Mouse (Mus musculus) lung, postnatal 0 days (tissue): ENCODE data around the gene Amn. TPM values are rescaled to one million over a fixed set of nuclear protein-coding genes. Genes with fewer than 3 reads are reported as not detected.
A peak's percentile ranks its signal among the peaks of the same experiment; 100 is the strongest.

Experiments
- ATAC-seq: fragments of 200-750 bp; cut with Nextera tagmentation; 2 replicates; pipeline ENCODE4 v1.8.0; 2017; ENCODE audit warnings: moderate library complexity
- DNase-seq: peaks from one replicate; pipeline ENCODE4 v3.0.0-alpha.2; 2016; ENCODE audit warnings: low spot score
- H3K27ac ChIP-seq: fragments of 300-500 bp; sonication (generic); 2 replicates; pipeline ENCODE4 v1.5.1; 2014; ENCODE audit warnings: antibody characterized with exemption, mild to moderate bottlenecking, low read length, mixed read lengths
- H3K27me3 ChIP-seq: fragments of 300-500 bp; sonication (generic); replicated peaks from 2 replicates; pipeline ENCODE4 v1.6.1; 2014; ENCODE audit warnings: low read length, mixed read lengths; ENCODE audit not compliant: insufficient read depth
- H3K36me3 ChIP-seq: fragments of 300-500 bp; sonication (generic); 2 replicates; pipeline ENCODE4 v1.6.1; 2014; ENCODE audit warnings: low read length, mixed read lengths; ENCODE audit not compliant: insufficient read depth
- H3K4me1 ChIP-seq: fragments of 300-500 bp; sonication (generic); 2 replicates; pipeline ENCODE4 v1.6.1; 2014; ENCODE audit warnings: antibody characterized with exemption, low read depth, low read length, mixed read lengths; ENCODE audit not compliant: insufficient read depth
- H3K4me2 ChIP-seq: fragments of 300-500 bp; sonication (generic); replicated peaks from 2 replicates; pipeline ENCODE4 v1.6.1; 2014; ENCODE audit warnings: low read depth, mild to moderate bottlenecking, low read length, moderate library complexity, mixed read lengths
- H3K4me3 ChIP-seq: fragments of 300-500 bp; sonication (generic); 2 replicates; pipeline ENCODE4 v1.5.1; 2014; ENCODE audit warnings: low read depth, low read length
- H3K9ac ChIP-seq: fragments of 300-500 bp; sonication (generic); replicated peaks from 2 replicates; pipeline ENCODE4 v1.6.1; 2014; ENCODE audit warnings: low read depth, mild to moderate bottlenecking
- H3K9me3 ChIP-seq: fragments of 300-500 bp; sonication (generic); 2 replicates; pipeline ENCODE4 v1.6.1; 2016; ENCODE audit warnings: low read length, mixed read lengths
- CTCF ChIP-seq: IDR thresholded peaks from 2 replicates; pipeline ENCODE4 v1.5.1; 2016; ENCODE audit warnings: antibody characterized with exemption, mild to moderate bottlenecking
- EP300 ChIP-seq: IDR thresholded peaks from 2 replicates; pipeline ENCODE4 v1.6.1; 2016; ENCODE audit warnings: antibody characterized with exemption, mild to moderate bottlenecking, control low read depth
- WGBS: fragments of 180-500 bp; shearing (Covaris S2); extraction: QIAGEN DNeasy Blood & Tissue Kit; methylation state at CpG from one replicate; pipeline ENCODE4 v1.1.7; 2014; 5-methylcytosine and 5-hydroxymethylcytosine counted together
- polyA plus RNA-seq: library from polyadenylated mRNA; unstranded; fragments of >200 nt; fragmentation: Nextera tagmentation; extraction: Ambion mirVana; gene quantifications from 2 replicates; pipeline ENCODE4 v1.2.1, GENCODE M21; 2015

Amn gene
- polyA plus RNA-seq, 1 experiment from 2014 or later: 0.31 TPM

DNA sequence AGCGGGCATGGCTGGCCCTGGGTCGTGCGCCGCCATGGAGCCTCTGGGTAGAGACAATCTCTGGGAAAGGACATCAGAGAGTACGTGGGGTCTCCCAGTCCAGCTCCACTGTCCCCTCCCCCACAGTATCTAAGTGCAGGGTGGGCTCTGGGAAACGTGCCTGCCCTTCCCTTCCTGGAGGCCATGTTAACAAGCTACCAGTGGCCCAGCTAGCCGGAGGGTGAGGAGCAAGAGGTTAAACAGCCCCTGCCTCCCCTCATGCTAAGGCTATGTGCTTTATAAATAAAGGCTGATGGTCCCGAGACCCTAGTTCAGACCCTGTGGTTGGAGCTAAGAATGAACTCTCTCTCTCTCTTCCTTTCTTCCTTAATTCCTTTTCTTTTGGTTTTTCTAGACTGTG, 1.1 kb downstream of the Amn start:
- Histone ChIP-seq H3K36me3 (no peaks in the 10 kb centered on the region), H3K4me1 (peaks cover 15% of the 10 kb centered on the region), H3K27me3 (peaks cover 63% of the 10 kb centered on the region), H3K9ac (no peak overlapping the region), H3K9me3 (no peaks in the 10 kb centered on the region), H3K4me3 (no peak overlapping the region), H3K27ac (no peak overlapping the region), H3K4me2 (no peak overlapping the region)
- ATAC-seq (no peak), DNase-seq (no peak)
- no peak for TF ChIP-seq CTCF
- TF ChIP-seq EP300: no peak
- 25% methylated on average over 8 of the region's 8 CpGs for WGBS

DNA sequence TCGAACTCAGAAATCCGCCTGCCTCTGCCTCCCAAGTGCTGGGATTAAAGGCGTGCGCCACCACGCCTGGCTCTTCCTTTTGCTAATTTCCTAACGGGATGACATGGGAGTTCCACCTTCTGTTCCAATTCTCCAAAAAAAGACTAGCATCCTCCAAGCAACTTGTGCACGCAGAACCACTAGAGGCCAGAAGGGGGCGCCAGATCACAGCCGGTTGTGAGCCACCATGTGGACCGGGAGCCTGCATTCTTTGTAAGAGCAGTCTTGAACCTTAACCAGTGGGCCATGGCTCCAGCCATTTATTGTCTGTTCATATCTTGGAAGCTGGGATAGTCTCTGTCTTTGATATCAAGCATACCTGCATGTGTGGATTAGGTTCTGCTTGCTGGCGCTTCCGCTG, 1.5 kb downstream of the Amn start:
- H3K4me3 ChIP-seq: no peak overlapping the region
- ATAC-seq (peak; percentile 25; the same call in 1 of the 2 replicates), DNase-seq (peak; percentile 74)
- no peaks in the 10 kb centered on the region for H3K9me3 ChIP-seq
- no peak overlapping the region for H3K27ac ChIP-seq
- H3K27me3 ChIP-seq: peaks cover 65% of the 10 kb centered on the region
- no peak overlapping the region for H3K4me2 ChIP-seq
- peaks cover 15% of the 10 kb centered on the region for H3K4me1 ChIP-seq
- no peaks in the 10 kb centered on the region for H3K36me3 ChIP-seq
- H3K9ac ChIP-seq: no peak overlapping the region
- TF ChIP-seq EP300 (no peak), CTCF (peak; percentile 89)
- whole genome bisulfite sequencing: 21% methylated on average over 12 of the region's 12 CpGs

DNA sequence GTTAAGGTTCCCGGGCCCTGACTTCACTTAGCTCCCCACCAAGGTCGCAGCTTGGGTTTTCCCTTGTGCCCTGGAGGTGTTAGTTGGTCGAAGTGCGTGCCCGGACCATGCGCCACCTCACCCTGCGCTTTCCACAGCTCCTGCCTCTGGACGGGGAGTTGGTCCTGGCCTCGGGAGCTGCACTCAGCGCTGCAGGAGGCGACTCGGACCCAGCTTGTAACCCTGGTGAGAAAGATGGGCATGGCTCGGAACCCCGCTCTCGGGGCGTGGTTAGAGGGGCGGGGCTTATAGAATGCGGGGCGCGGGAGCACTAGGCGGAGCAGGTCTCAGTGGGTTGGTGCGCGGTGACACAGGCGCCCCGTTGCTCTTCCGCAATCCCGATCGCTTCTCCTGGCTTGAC, 3.1 kb downstream of the Amn start:
- TF ChIP-seq CTCF (no peak), EP300 (no peak)
- whole genome bisulfite sequencing: 6% methylated on average over 27 of the region's 28 CpGs

DNA sequence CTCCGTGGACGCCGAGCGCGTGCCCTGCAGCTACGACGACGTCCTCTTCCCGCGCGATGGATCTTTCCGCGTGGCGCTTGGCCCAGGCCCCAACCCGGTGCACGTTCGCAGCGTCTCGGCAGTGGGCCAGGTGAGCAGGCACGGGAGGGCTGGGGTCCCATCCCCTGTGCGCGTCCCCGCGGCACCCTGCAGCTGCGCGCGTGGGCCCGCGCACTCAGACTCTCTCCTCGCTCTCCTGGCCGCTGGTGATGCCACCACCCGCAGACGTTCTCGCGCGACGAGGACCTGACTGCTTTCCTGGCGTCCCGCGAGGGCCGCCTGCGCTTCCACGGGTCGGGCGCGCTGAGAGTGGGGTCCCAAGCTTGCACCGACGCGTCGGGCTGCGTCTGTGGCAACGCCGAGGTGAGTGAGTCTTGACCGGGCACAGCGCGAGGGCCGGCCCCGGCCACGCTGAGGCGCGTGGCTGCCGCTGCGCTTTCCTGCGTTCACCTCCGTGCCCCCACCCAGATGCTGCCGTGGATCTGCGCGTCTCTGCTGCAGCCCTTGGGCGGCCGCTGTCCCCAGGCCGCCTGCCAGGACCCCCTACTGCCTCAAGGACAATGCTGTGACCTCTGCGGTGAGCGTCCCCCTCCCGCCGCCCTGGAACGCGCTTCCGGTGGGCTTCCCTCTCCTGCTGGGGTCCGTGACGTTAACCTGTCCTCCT, 3.7 kb downstream of the Amn start:
- H3K27ac ChIP-seq: no peak overlapping the region
- no peak for TF ChIP-seq EP300
- no peak; the same call in 1 of the 2 replicates for TF ChIP-seq CTCF
- DNase-seq (no peak), ATAC-seq (no peak; the same call in 1 of the 2 replicates)
- peak overlapping the region; percentile 33 for H3K4me3 ChIP-seq
- WGBS: 4% methylated on average over 66 of the region's 80 CpGs
- no peaks in the 10 kb centered on the region for H3K9me3 ChIP-seq
- H3K36me3 ChIP-seq: no peaks in the 10 kb centered on the region
- peaks cover 65% of the 10 kb centered on the region for H3K27me3 ChIP-seq
- H3K4me2 ChIP-seq: peak overlapping the region; percentile 54
- no peak overlapping the region for H3K9ac ChIP-seq
- H3K4me1 ChIP-seq: peaks cover 15% of the 10 kb centered on the region

More for the DNA sequence above, 3.1 kb downstream of the Amn start:
- peak overlapping the region; percentile 54 for H3K4me2 ChIP-seq
- H3K4me3 ChIP-seq: peak overlapping the region; percentile 33
- H3K27ac ChIP-seq: no peak overlapping the region
- H3K36me3 ChIP-seq: no peaks in the 10 kb centered on the region
- no peaks in the 10 kb centered on the region for H3K9me3 ChIP-seq
- H3K27me3 ChIP-seq: peaks cover 65% of the 10 kb centered on the region
- ATAC-seq (no peak), DNase-seq (no peak)
- peaks cover 15% of the 10 kb centered on the region for H3K4me1 ChIP-seq
- no peak overlapping the region for H3K9ac ChIP-seq

DNA sequence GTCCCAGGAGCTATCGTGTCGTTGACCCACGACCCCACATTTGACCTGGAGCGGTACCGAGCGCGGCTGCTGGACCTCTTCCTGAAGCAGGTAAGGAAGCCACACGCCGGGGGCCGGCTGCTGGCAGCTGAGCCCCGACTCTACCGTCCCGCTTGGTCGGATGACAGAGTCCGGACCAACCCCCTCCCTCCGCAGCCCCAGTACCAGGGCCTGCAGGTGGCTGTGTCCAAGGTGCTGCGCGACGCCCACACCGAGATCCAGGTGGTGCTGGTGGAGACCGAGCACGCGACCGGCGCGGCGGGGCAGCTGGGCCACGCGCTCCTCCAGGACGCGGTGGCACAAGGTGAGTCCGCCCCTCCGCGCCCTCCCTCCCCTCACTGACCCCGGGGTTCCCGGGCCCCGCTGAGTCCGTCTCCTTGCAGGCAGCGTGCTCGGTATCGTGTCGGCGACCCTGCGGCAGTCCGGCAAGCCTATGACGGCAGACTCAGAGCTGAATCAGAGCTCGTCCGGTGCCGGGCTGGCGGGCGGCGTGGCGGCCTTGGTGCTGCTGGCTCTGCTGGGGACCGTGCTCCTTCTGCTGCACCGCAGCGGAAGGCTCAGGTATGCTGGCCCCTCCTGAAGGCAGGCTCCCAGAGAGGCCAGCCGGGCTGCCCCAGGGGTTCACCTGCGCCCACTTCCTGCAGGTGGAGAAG, 4.4 kb downstream of the Amn start:
- Histone ChIP-seq H3K27ac (no peak overlapping the region), H3K4me2 (peak overlapping the region; percentile 54), H3K4me1 (peaks cover 15% of the 10 kb centered on the region), H3K27me3 (peaks cover 62% of the 10 kb centered on the region), H3K36me3 (no peaks in the 10 kb centered on the region), H3K9me3 (no peaks in the 10 kb centered on the region), H3K4me3 (peak overlapping the region; percentile 33), H3K9ac (no peak overlapping the region)
- TF ChIP-seq CTCF (no peak), EP300 (no peak)
- 1% methylated on average over 57 of the region's 58 CpGs for WGBS
- DNase-seq (no peak), ATAC-seq (peak; percentile 46)

DNA sequence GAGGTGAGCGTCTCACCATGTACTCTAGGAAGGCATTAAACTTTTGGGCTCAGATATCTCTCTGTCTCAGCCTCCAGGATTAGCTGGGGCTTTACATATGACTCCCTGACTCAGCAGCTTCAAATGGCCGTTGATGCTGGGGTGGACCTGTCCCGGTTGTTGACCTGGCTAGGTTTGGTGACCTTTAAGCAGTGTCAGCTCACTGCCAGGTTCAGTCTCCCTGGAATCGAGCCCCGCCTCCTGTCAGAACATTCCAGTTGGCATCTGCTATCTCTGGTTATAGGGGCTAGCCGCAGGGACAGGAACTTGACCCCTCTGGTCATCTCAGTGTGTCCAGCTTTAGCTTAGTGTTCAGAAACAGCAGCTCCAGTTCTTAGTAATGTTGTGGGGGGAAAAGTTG, 5.5 kb downstream of the Amn start:
- Histone ChIP-seq H3K9ac (no peak overlapping the region), H3K4me3 (no peak overlapping the region), H3K27me3 (peaks cover 55% of the 10 kb centered on the region), H3K4me2 (no peak overlapping the region), H3K36me3 (no peaks in the 10 kb centered on the region), H3K4me1 (peaks cover 15% of the 10 kb centered on the region), H3K27ac (no peak overlapping the region), H3K9me3 (no peaks in the 10 kb centered on the region)
- DNase-seq (no peak), ATAC-seq (no peak)
- TF ChIP-seq CTCF (no peak), EP300 (no peak)
- WGBS: 35% methylated on average over 6 of the region's 6 CpGs
